Mouse (Mus musculus) cortical plate, adult 2 months (tissue): Measurements from ENCODE around the gene Gm12248.

Experiments
- CTCF ChIP-seq: fragments of 200-500 bp; IDR thresholded peaks from 2 replicates; pipeline ENCODE4 v1.5.1; 2011; ENCODE audit warnings: mild to moderate bottlenecking, control low read depth, low read length; ENCODE audit not compliant: insufficient read depth; ENCODE audit errors: extremely low read depth
- POLR2A ChIP-seq: fragments of 200-500 bp; IDR thresholded peaks from 2 replicates; pipeline ENCODE4 v1.6.1; 2011; ENCODE audit warnings: mild to moderate bottlenecking, low read length, control low read depth; ENCODE audit not compliant: insufficient read depth; ENCODE audit errors: extremely low read depth

GRCm38 (mm10) chr11:58016371-58016770, 76.6 kb downstream of the Gm12248 start:
- TF ChIP-seq CTCF (no peak), POLR2A (no peak)
